Mouse (Mus musculus): ENCODE measurements around the gene Olfr273. TPM values are rescaled to one million over a fixed set of nuclear protein-coding genes. Genes with fewer than 3 reads are reported as not detected.

Gene Olfr273
- not detected for polyA plus RNA-seq (2014; fragmentation: Illumina TruSeq; extraction: RNeasy Lipid Tissue Mini Kit (QIAGEN cat#74804); ENCODE audit: low read depth, low replicate concordance)

DNA sequence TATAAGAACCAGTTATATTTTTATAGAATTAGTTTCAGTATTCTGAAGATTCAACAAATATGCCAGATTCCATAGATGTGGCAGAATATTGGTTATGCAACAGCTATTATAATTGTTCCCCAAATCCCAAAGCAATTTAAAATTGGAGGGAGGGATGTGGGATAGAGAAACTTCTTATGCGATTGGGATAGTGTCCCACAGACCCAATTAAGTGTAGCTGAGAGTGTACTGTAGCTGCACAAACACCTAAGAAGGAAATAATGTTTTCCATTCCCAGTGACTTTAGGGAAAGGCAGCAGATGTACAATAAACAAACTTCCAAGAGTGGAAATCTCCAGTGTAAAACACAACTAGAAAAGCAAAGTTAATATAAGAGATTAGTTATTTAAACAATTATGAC is at the start of gene Olfr273:
Olfr273 (minus strand) TSS at position 101 of the 400 bp plus-strand sequence.

DNA sequence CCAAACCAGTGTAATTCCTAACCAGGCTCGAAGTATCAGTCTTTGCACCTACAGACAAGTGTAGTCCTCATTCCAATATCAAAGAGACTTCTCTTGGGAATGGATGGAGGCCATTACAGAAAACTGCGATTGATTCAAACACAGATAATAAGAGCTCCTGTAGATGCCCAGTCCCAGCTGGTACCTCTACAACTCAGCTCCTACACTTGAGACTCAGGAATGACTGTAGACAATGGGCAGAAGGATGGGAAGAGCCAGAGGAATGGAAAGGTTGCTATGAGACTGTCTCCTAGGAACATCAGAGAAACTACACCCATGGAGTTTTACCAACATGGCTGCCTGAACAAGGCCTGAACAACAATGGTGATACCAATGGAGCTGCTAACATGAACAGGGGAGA is 44.7 kb downstream of the Olfr273 start, which contains the start of gene Olfr275:
Olfr275 (plus strand) TSS at position 301 of the 400 bp plus-strand sequence.

Other genes starting within 250 kb of the Olfr273 start
- not detected for gene Olfr275, start 44.6 kb downstream of the Olfr273 start, polyA plus RNA-seq (2014; fragmentation: Illumina TruSeq; extraction: RNeasy Lipid Tissue Mini Kit (QIAGEN cat#74804); ENCODE audit: low read depth, low replicate concordance)
- 0.24 TPM for gene Olfr272, start 59.9 kb upstream of the Olfr273 start, polyA plus RNA-seq (2014; fragmentation: Illumina TruSeq; extraction: RNeasy Lipid Tissue Mini Kit (QIAGEN cat#74804); ENCODE audit: low read depth, low replicate concordance)
- gene Olfr270, start 105.3 kb upstream of the Olfr273 start, polyA plus RNA-seq (2014; fragmentation: Illumina TruSeq; extraction: RNeasy Lipid Tissue Mini Kit (QIAGEN cat#74804); ENCODE audit: low read depth, low replicate concordance) = 0.34 TPM
- gene Nipsnap3a, start 130.0 kb upstream of the Olfr273 start, polyA plus RNA-seq (2014; fragmentation: Illumina TruSeq; extraction: RNeasy Lipid Tissue Mini Kit (QIAGEN cat#74804); ENCODE audit: low read depth, low replicate concordance) = 1.7 TPM
- 52.8 TPM for gene Nipsnap3b, start 152.6 kb upstream of the Olfr273 start, polyA plus RNA-seq (2014; fragmentation: Illumina TruSeq; extraction: RNeasy Lipid Tissue Mini Kit (QIAGEN cat#74804); ENCODE audit: low read depth, low replicate concordance)